ENCODE assay signal across 9 mouse cellular contexts in genomic region chr8:95242826-95243571, GRCm38 (mm10). TPM values are rescaled to one million over a fixed set of nuclear protein-coding genes. Genes with fewer than 3 reads are reported as not detected.
DNase-seq lines count a peak whose midpoint lies in the region; ATAC-seq lines count a peak whose summit lies in the region.
"Had no signal": no experiment of that assay in that cellular context is flagged by ENCODE, and none has a peak within 500 bp of the region (broad histone marks: within the 10 kb centered on the region; RNA-seq: fewer than 3 reads in every experiment).

No protein-coding gene starts in this region.

- H3K27ac ChIP-seq in forebrain, embryonic 15.5 days (replicated peaks), result peak overlapping the region; percentile 96
- H3K27ac ChIP-seq in midbrain, embryonic 13.5 days, result peak overlapping the region; percentile 96
- H3K27ac ChIP-seq: macrophage had no signal

- peaks cover 43% of the 10 kb centered on the region for H3K4me1 ChIP-seq in forebrain, embryonic 15.5 days
- peaks cover 36% of the 10 kb centered on the region for H3K4me1 ChIP-seq in midbrain, embryonic 13.5 days (replicated peaks)

- 5% methylated on average over 12 of the region's 12 CpGs for WGBS in forebrain, embryonic 15.5 days
- 8% methylated on average over 12 of the region's 12 CpGs for WGBS in midbrain, embryonic 13.5 days

- DNase-seq in heart, postnatal 10 days, result peak; percentile 28 to 33
- DNase-seq in heart, adult 9 months (ENCODE audit: low spot score in 2 of 2), result no peak
- DNase-seq in kidney, postnatal 14 days, result peak; percentile 61
- DNase-seq in spleen, postnatal 10 days (ENCODE audit: low spot score in 2 of 2), result no peak
- no peak for DNase-seq in lung, postnatal 4 days
- no peak for DNase-seq in urinary bladder, adult 2 months (ENCODE audit: low spot score)

- no peaks in the 10 kb centered on the region for H3K36me3 ChIP-seq in forebrain, embryonic 15.5 days
- H3K36me3 ChIP-seq in midbrain, embryonic 13.5 days, result no peaks in the 10 kb centered on the region

- H3K9ac ChIP-seq in forebrain, embryonic 15.5 days (replicated peaks), result 0 out of 2 replicates have a peak overlapping the region, but pooled peaks have one; percentile 1
- H3K9ac ChIP-seq in midbrain, embryonic 13.5 days (replicated peaks), result no peak overlapping the region

- ATAC-seq in forebrain, embryonic 15.5 days (replicated peaks), result peak; percentile 91
- ATAC-seq in midbrain, embryonic 13.5 days, result peak; percentile 90

- H3K27me3 ChIP-seq in forebrain, embryonic 15.5 days, result no peaks in the 10 kb centered on the region
- H3K27me3 ChIP-seq in midbrain, embryonic 13.5 days, result no peaks in the 10 kb centered on the region

- H3K4me2 ChIP-seq in forebrain, embryonic 15.5 days (replicated peaks), result peak overlapping the region; percentile 32
- H3K4me2 ChIP-seq in midbrain, embryonic 13.5 days (replicated peaks), result peak overlapping the region; percentile 16

- intact Hi-C loops in heart, postnatal 10 days (cut with DNase I), result no loop called here

- no peak overlapping the region for H3K4me3 ChIP-seq in forebrain, embryonic 15.5 days
- no peak overlapping the region for H3K4me3 ChIP-seq in midbrain, embryonic 13.5 days (replicated peaks)

- no peaks in the 10 kb centered on the region for H3K9me3 ChIP-seq in forebrain, embryonic 15.5 days
- no peaks in the 10 kb centered on the region for H3K9me3 ChIP-seq in midbrain, embryonic 13.5 days

RNA-seq across cellular contexts. Expression of gene Kifc3, which starts 40.4 kb away (rescaled TPM):
- 10 to 100 TPM; 64.8 to 73.9 TPM for total RNA-seq in heart, postnatal 10 days (2021)
- polyA plus RNA-seq in forebrain, embryonic 15.5 days (2015; fragmentation: Nextera tagmentation; extraction: Ambion mirVana), result 16.0 and 20.7 TPM in 2 replicates
- 12.6 and 14.3 TPM in 2 replicates for polyA plus RNA-seq in midbrain, embryonic 13.5 days (2015; fragmentation: Nextera tagmentation; extraction: Ambion mirVana)
- 39.1 and 45.2 TPM in 2 replicates for polyA plus RNA-seq in urinary bladder, adult 2 months (2012; rRNA removed)

Comparison
In these comparisons a context has a peak if more than half of its experiments do, and no peak if none do; other contexts are left out.
1. DNase-seq: peak in heart, postnatal 10 days (2 of 2) and kidney, postnatal 14 days (single experiment); none in heart, adult 9 months (0 of 2), spleen, postnatal 10 days (0 of 2), lung, postnatal 4 days (0 of 2) and urinary bladder, adult 2 months (single experiment).